Mouse (Mus musculus) limb, embryonic 10.5 days (tissue): ENCODE measurements at regions not wholly inside any gene's neighbourhood (a gene's known extent, or its start where the extent isn't known, plus 50 kb on each side); places are given as distances from the start of the nearest gene placed in this dataset.

Experiments used
- DNase-seq: peaks from one replicate; pipeline ENCODE4 v3.0.0-alpha.2; 2017; ENCODE audit warnings: low spot score
- H3K27ac ChIP-seq: fragments of 300-500 bp; sonication (generic); 2 replicates; pipeline ENCODE4 v1.5.1; 2016; ENCODE audit warnings: mild to moderate bottlenecking
- H3K27me3 ChIP-seq: fragments of 300-500 bp; sonication (generic); 2 replicates; pipeline ENCODE4 v1.6.1; 2016; ENCODE audit warnings: low read depth, mild to moderate bottlenecking; ENCODE audit not compliant: poor library complexity, severe bottlenecking
- H3K36me3 ChIP-seq: fragments of 300-500 bp; sonication (generic); 2 replicates; pipeline ENCODE4 v1.6.1; 2016; ENCODE audit warnings: mild to moderate bottlenecking, moderate library complexity
- H3K4me1 ChIP-seq: fragments of 300-500 bp; sonication (generic); 2 replicates; pipeline ENCODE4 v1.6.1; 2016
- H3K4me3 ChIP-seq: fragments of 300-500 bp; sonication (generic); 2 replicates; pipeline ENCODE4 v1.5.1; 2016; ENCODE audit warnings: mild to moderate bottlenecking, moderate library complexity
- H3K9me3 ChIP-seq: fragments of 300-500 bp; sonication (generic); replicated peaks from 2 replicates; pipeline ENCODE4 v1.6.1; 2016; ENCODE audit warnings: mild to moderate bottlenecking
- WGBS: fragments of 180-500 bp; shearing (Covaris S2); methylation state at CpG from one replicate; pipeline ENCODE4 v1.1.7; 2016; 5-methylcytosine and 5-hydroxymethylcytosine counted together

DNA sequence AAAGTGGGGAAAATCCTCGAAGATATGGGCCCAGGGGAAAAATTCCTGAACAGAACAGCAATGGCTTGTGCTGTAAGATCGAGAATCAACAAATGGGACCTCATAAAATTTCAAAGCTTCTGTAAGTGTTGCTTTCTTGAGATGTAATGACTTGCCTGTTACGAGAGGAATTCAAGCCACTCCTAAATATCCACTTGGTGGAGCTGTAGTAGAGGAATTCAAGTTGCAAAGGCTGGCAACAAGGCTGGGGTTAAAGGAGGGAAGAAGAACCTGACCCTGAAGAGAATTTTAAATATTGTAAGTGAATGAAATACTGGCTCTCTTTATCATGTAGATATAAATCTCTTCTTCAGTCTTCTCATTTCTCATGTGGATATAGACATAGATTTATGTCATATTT lies 306.8 kb upstream of the Tenm4 start:
- Histone ChIP-seq H3K27ac (no peak overlapping the region), H3K36me3 (no peaks in the 10 kb centered on the region), H3K9me3 (no peaks in the 10 kb centered on the region), H3K27me3 (no peaks in the 10 kb centered on the region), H3K4me1 (no peaks in the 10 kb centered on the region), H3K4me3 (no peak overlapping the region)
- 37% methylated on average over 3 of the region's 3 CpGs for WGBS
- no peak for DNase-seq

- WGBS, result 43% methylated on average over 3 of the region's 3 CpGs
- Histone ChIP-seq H3K4me1 (no peaks in the 10 kb centered on the region), H3K27ac (no peak overlapping the region), H3K9me3 (no peaks in the 10 kb centered on the region), H3K36me3 (no peaks in the 10 kb centered on the region), H3K27me3 (no peaks in the 10 kb centered on the region), H3K4me3 (no peak overlapping the region)
- no peak for DNase-seq
Observed at GRCm38 (mm10) chr7:95865270-95865669, 305.8 kb upstream of the Tenm4 start.

DNA sequence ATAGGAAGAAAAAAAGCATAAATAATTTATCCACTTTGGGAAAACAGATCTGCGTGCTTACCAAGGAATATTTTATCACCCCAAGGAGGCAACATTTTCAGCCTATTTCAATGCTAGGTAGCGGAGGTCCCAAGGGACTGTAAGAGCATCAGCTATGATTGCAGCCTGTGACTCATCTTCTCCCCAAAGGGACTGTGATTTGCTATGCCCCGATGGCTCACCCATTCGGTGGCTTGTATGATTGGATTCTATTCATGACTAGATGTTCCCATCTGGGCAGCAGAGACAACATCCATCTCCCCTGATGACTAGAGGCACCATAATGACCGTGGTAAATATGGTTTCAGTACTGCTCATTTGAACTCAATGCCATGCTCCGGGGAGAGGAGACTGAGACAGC lies 302.3 kb upstream of the Tenm4 start:
- Histone ChIP-seq H3K27me3 (no peaks in the 10 kb centered on the region), H3K4me3 (no peak overlapping the region), H3K9me3 (no peaks in the 10 kb centered on the region), H3K36me3 (no peaks in the 10 kb centered on the region), H3K27ac (no peak overlapping the region), H3K4me1 (no peaks in the 10 kb centered on the region)
- WGBS, result 94% methylated on average over 6 of the region's 6 CpGs
- DNase-seq, result no peak

- WGBS, result 82% methylated on average over 3 of the region's 3 CpGs
- DNase-seq, result no peak
- no peaks in the 10 kb centered on the region for H3K9me3 ChIP-seq
- H3K36me3 ChIP-seq, result no peaks in the 10 kb centered on the region
- no peaks in the 10 kb centered on the region for H3K4me1 ChIP-seq
- no peaks in the 10 kb centered on the region for H3K27me3 ChIP-seq
- H3K27ac ChIP-seq, result no peak overlapping the region
- no peak overlapping the region for H3K4me3 ChIP-seq
Observed at GRCm38 (mm10) chr7:95880576-95881267, 290.3 kb upstream of the Tenm4 start.

DNA sequence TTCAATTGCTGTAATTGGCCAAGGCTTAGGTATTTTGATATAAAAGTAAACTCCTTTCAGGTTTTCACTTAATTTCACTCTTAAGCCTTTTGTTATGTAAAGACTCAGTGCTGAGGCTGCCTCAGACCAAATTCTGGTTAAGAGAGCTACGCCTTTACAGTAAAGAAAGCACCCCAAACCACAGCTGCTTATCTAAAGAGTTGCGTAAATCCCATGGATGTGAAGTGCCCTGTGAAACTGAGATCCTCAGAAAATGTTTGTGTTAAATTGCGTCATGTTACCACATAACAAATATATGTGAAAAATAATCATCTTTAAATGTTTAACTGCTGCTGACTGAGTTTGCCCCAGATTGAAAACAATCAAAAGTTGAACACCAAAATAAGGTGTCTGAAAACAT lies 269.5 kb upstream of the Tenm4 start:
- WGBS, result 89% methylated on average over 3 of the region's 3 CpGs
- no peak overlapping the region for H3K4me3 ChIP-seq
- H3K27ac ChIP-seq, result no peak overlapping the region
- H3K27me3 ChIP-seq, result no peaks in the 10 kb centered on the region
- no peaks in the 10 kb centered on the region for H3K36me3 ChIP-seq
- no peaks in the 10 kb centered on the region for H3K9me3 ChIP-seq
- H3K4me1 ChIP-seq, result peaks cover 2% of the 10 kb centered on the region; the same call in 1 of the 2 replicates
- DNase-seq, result no peak

DNA sequence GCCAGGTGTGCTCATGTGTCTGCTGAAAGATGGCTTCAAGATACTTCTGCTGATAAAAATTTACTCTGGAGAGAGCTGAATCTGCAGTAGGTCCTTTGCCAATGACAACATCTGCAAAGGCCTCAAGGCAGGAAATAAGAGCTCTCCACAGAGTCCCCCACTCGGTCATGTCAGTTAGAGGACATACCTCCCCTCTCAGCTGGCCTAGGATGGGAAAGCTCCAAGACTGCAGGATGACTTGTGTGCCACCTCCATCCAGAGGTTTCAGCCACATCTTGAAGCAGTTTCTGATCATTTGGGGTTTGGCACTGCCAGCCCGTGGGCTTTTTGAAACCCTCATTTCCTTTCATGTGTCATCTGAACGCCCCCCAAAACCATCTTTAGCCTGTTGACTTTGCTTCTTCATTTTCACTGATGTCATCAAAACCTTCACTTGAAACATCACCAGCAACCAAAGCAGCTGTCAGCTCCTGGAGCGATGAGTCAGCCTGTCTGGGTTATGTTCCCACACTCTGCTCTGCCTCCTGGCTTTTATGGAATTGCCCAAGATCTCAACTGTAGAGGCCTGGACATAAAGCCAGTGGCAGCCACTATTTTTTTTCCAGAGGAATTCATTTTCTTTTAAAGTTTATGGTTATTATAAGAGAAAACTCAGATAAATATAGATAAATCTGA lies 256.5 kb upstream of the Tenm4 start:
- no peak for DNase-seq
- Histone ChIP-seq H3K4me1 (no peaks in the 10 kb centered on the region), H3K27me3 (no peaks in the 10 kb centered on the region), H3K9me3 (no peaks in the 10 kb centered on the region), H3K36me3 (no peaks in the 10 kb centered on the region), H3K4me3 (no peak overlapping the region), H3K27ac (no peak overlapping the region)
- 85% methylated on average over 4 of the region's 4 CpGs for WGBS

DNA sequence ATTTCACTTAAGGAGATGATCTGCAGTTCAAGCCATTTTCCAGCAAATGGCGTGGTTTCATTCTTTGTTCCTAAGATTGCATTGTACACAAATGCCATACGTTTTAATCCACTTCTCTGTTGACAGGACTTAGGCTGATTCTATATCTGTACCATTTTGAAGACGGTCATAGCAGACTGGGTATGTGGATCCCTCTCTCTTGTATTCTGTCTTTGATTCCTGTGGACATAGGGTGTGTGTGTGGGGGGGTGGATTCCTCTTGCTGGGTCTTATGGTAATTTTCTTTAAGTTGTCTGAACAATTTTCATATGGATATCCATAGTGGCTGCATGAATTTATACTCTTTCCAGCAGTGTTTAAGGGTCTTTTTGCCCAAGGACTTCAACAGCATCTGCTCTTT lies 251.1 kb upstream of the Tenm4 start:
- H3K27me3 ChIP-seq, result no peaks in the 10 kb centered on the region
- no peaks in the 10 kb centered on the region for H3K36me3 ChIP-seq
- no peaks in the 10 kb centered on the region for H3K9me3 ChIP-seq
- no peak for DNase-seq
- WGBS, result 84% methylated on average over 3 of the region's 3 CpGs
- no peak overlapping the region for H3K4me3 ChIP-seq
- H3K4me1 ChIP-seq, result no peaks in the 10 kb centered on the region
- no peak overlapping the region for H3K27ac ChIP-seq

GRCm38 (mm10) chr7:95924805-95925204 lies 246.2 kb upstream of the Tenm4 start:
- no peak for DNase-seq
- WGBS, result 93% methylated on average over 2 of the region's 2 CpGs
- no peaks in the 10 kb centered on the region for H3K36me3 ChIP-seq
- no peak overlapping the region for H3K4me3 ChIP-seq
- H3K4me1 ChIP-seq, result no peaks in the 10 kb centered on the region
- H3K27ac ChIP-seq, result no peak overlapping the region
- no peaks in the 10 kb centered on the region for H3K27me3 ChIP-seq
- no peaks in the 10 kb centered on the region for H3K9me3 ChIP-seq

DNA sequence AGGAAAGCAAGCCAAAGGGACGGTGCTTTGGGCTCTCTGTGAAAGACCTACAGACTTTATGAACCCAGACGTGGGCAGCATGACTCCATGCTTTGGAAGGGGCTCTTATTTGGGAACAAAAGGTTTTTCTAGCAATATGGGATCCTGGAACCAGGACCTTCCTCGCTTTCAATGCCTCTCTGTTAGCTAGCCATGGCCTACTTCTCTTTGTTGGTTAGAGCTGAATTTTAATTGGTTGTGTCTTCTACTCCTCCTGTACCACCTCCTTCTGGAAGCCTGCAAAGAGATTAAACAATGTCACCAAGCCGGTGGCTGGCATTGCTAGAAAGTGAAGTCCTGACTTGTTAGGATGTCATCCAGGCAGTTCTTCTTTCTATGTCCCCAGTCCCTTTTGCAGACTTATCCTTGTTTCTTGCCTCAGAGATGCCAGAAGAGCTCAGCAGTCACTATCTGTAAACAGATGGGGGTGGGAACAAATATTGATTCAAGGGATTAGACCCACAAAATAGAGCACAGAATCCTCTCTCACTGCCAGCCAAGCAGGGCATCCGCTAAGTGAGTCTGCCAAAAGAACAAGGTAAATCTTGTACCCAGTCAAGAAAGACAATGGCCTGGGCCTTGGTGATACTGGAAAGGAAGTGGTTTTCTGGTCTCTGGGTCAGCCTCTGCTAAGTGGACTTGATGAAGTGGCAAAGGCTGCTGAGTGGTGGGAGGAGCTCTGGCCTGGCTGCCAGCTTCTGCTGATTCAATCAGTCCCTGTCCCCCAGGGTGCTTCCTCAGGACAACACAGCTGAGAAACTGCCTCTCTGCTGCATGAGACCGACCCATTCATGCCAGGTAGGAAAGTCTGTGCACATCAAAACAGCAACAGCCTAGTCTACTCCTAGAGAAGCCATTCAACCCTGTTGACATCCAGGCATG lies 244.7 kb upstream of the Tenm4 start:
- 74% methylated on average over 6 of the region's 6 CpGs for WGBS
- no peaks in the 10 kb centered on the region for H3K27me3 ChIP-seq
- DNase-seq, result no peak
- H3K27ac ChIP-seq, result no peak overlapping the region
- no peaks in the 10 kb centered on the region for H3K36me3 ChIP-seq
- no peaks in the 10 kb centered on the region for H3K4me1 ChIP-seq
- no peak overlapping the region for H3K4me3 ChIP-seq
- H3K9me3 ChIP-seq, result no peaks in the 10 kb centered on the region

- H3K9me3 ChIP-seq, result no peaks in the 10 kb centered on the region
- no peak overlapping the region for H3K4me3 ChIP-seq
- H3K27ac ChIP-seq, result no peak overlapping the region
- H3K4me1 ChIP-seq, result no peaks in the 10 kb centered on the region
- no peak for DNase-seq
- 84% methylated on average over 5 of the region's 5 CpGs for WGBS
- no peaks in the 10 kb centered on the region for H3K36me3 ChIP-seq
- no peaks in the 10 kb centered on the region for H3K27me3 ChIP-seq
Observed at GRCm38 (mm10) chr7:95936599-95936998, 234.4 kb upstream of the Tenm4 start.

DNA sequence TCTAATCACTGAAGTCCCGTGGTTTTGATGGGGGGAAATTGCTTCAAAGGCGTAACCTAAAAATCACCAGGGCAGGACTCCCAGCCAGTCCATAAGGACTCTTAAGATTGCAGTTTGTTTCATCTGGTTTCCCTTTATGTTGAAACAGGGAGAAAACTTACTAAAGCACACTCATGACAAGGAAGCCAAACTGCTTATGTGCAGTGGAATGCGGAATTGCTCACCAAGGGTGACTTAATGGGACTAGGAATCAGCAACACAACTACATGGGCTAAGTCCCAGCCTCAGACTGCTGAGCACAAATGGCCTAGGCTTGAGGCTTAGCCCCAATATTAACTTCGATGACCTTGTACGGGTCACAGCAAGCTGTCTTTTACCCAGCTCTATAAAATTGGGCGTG lies 227.6 kb upstream of the Tenm4 start:
- H3K9me3 ChIP-seq, result no peaks in the 10 kb centered on the region
- H3K36me3 ChIP-seq, result no peaks in the 10 kb centered on the region
- H3K27ac ChIP-seq, result no peak overlapping the region
- DNase-seq, result no peak
- WGBS, result 88% methylated on average over 6 of the region's 6 CpGs
- H3K4me1 ChIP-seq, result no peaks in the 10 kb centered on the region
- no peak overlapping the region for H3K4me3 ChIP-seq
- no peaks in the 10 kb centered on the region for H3K27me3 ChIP-seq

GRCm38 (mm10) chr7:95952395-95952794 lies 218.7 kb upstream of the Tenm4 start:
- WGBS, result 86% methylated on average over 2 of the region's 2 CpGs
- no peak for DNase-seq
- Histone ChIP-seq H3K27ac (no peak overlapping the region), H3K9me3 (no peaks in the 10 kb centered on the region), H3K4me1 (no peaks in the 10 kb centered on the region), H3K27me3 (no peaks in the 10 kb centered on the region), H3K36me3 (no peaks in the 10 kb centered on the region), H3K4me3 (no peak overlapping the region)

DNA sequence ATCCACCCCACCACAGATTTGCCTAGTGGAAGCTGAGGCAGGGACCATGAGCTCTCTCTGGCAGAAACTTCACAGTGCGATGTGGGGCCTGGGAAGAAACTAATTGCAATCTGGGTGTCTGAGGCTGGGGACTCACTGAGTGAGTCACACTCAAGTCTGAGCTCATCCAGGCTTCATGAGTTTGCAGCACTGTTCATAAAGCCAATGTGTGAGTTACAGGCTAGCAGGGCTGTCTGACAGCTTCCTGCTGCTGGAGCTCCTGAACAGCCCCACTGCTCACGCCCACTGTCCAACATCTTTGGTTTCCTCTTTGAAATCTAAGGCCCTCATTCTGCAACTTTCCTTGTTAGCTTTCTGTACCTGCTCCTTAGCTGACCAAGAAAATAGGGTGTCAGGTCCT lies 216.5 kb upstream of the Tenm4 start:
- H3K27me3 ChIP-seq, result no peaks in the 10 kb centered on the region
- no peak overlapping the region for H3K27ac ChIP-seq
- no peak overlapping the region for H3K4me3 ChIP-seq
- DNase-seq, result no peak
- 95% methylated on average over 2 of the region's 2 CpGs for WGBS
- H3K4me1 ChIP-seq, result no peaks in the 10 kb centered on the region
- H3K36me3 ChIP-seq, result no peaks in the 10 kb centered on the region
- no peaks in the 10 kb centered on the region for H3K9me3 ChIP-seq
